Mouse (Mus musculus): ENCODE results near the gene Arid1b.

DNA sequence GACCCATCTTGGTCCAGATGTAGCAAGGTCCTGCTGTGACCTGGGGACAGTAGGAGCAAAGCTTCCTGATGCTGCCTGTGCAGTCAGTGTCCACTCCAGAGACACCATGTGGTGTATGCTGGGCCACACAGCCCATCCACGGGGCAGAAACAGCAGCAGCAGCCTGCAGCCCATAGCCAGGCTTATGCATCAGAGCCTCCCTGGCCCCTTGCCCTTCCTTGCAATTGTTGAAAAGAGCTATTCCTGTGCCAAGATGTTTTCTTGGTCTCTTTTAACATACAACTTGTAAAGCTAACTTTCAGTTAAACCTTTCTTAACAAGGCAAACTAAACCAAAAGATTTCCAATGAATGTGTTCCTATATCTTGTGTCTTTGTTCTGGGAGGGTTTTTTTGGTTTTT, 329.6 kb downstream of the Arid1b start:
- TF ChIP-seq FOSL1 (IDR thresholded peaks at IDR 0.05; ENCODE audit: insufficient read depth, low read length, poor library complexity, severe bottlenecking) (no peak), MYOD1 (IDR thresholded peaks at IDR 0.05; ENCODE audit: control insufficient read depth, insufficient read length, low read depth) (no peak)
